Mouse (Mus musculus) frontal cortex, adult 2 months (tissue): Measurements from ENCODE around the gene Ly86. TPM values are rescaled to one million over a fixed set of nuclear protein-coding genes. Genes with fewer than 3 reads are reported as not detected.
A peak's percentile ranks its signal among the peaks of the same experiment; 100 is the strongest.

Source experiments
- DNase-seq, 2 experiments: peaks; one replicate each; pipeline ENCODE4 v3.0.0; 2022; ENCODE audit warnings: low spot score in 1 of 2; ENCODE audit errors: extremely low spot score in 1 of 2
- polyA plus RNA-seq: library from polyadenylated mRNA; depleted of rRNA; stranded (reverse); fragments of >200 nt; gene quantifications from 2 replicates; pipeline ENCODE4 v1.2.3, GENCODE M21; 2012

Gene Ly86
- polyA plus RNA-seq, 1 experiment = 27.2 TPM

DNA sequence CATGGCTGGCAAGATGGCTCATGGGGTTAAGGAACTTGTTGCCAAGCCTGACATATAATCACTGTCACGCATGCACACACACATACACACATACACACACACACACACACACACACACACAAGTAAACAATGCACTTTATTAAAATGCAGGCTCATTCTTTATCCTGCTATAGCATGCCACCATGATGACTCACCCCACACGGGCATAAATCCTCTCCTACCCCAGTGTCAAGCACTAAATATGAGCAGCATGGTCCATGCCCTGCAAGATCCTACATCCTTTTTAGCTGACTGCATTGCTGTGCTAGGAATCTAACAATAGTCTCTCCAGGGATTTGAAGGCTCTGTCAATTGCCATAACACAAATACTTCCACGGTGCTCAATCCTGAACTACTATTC is 83.5 kb downstream of the Ly86 start:
- no peak for DNase-seq

DNA sequence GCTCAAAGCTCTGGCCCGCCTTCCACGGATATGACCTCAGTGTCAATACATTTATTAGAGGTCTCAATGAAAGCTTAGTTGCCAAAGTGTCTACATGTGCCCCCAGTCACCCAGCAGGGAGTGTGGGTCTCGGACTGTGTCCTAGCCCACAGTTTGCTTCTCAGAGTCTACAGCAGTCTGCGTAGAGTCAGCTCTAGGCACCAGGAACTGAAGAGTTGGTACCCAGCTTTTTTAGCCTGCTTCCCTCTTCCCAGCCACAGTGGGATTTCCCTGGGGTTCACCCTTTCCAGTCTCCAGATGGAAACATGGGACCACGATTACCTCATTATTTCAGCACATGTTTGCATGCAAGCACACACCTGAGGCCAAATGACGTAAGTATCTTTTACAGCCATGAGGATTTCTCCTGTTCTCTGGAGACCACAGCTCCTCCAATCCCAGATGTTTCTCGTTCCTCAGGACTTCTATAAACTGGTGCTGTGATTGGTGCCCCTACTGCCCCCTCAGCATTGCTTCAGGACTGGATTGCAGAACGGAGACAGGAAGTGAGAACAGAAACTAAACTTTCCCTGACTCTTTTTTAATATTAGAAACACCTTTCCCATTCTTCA is 84.8 kb downstream of the Ly86 start:
- DNase-seq = no peak

DNA sequence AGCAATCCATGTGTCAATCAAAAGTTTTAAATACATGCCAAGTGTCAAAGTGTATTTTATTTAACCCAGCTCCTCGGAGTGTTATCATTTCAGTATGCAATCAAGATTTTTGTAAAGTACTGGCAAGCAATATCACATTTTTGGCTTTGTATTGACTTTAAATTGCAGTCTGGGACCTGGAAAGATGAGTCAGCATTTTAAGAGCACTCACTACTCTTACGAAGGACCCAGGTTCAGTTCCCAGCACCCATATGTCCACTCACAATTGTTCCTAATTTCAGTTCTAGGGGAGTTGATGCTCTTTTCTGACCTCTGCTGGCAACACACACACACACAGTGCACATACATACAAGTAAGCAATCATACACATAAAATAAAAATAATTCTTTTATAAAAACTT is 86.7 kb downstream of the Ly86 start:
- DNase-seq = no peak

GRCm38 (mm10) chr13:37432653-37433052 is 87.6 kb downstream of the Ly86 start:
- DNase-seq = no peak

DNA sequence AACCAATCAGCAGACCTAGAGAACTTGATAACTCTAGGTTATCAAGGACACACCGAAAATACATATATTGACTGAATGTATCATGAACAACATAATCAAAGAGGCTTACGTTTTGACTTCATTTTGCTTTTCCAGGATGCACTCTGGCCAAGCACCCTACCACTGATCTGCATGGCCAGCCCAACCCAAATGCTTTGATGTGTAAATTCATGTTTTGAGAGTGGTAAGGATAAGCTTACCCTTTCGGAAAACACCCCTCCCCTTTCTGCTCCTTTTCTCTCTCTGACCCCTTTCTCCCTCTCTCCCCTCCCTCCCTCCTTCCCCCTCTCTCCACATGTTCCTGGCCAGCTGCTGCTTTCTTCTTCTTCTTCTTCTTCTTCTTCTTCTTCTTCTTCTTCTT is 88.1 kb downstream of the Ly86 start:
- no peak for DNase-seq

DNA sequence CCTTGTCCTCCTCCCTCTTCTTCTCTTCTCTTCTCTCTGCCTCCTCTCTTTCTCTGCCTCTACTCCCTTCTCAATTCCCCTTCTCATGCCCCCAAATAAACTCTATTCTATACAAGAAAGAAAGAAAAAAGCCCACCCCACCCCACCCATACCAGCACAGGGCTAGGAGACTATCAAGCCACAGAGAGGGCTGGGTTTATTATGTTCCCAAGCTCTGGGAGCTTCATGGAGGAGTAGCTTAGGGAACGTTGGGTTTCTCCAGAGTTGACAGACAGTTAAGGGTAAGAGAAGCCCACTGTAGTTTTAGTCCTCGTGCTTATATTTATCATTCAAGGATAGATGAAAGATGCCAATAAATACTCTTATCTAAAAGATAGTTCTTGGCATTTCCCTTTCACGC is 88.7 kb downstream of the Ly86 start:
- no peak for DNase-seq

DNA sequence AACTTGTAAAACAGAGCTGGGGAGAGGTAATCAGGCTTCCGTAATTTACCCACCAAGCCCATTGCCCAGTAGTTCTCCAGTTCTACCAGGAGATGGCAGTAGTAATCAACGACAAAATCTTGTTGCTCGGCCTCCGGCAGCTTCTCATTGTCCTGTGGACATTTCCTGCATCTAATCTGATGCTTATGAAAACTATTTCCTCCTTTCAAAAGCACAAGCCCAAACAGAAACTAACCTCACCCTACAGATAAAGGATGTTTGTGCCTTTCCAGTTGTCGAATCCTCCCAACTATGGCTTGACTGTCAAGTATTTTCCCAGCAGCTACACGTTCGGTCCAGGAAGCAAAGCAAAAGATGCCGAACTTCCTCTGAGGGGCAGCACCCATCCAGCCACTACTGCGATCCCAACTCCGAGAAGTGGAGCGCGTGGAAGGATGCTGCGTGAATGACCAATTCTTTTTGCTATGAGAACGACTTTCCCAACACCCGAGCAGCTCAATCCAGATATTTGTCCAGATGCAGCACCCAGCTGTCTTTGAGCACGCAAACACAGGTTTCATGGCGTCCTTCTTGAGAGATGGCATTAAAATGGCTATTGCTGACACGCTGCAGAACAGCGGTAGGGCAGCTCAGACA is 89.2 kb downstream of the Ly86 start:
- peak; percentile 52 to 84 for DNase-seq

DNA sequence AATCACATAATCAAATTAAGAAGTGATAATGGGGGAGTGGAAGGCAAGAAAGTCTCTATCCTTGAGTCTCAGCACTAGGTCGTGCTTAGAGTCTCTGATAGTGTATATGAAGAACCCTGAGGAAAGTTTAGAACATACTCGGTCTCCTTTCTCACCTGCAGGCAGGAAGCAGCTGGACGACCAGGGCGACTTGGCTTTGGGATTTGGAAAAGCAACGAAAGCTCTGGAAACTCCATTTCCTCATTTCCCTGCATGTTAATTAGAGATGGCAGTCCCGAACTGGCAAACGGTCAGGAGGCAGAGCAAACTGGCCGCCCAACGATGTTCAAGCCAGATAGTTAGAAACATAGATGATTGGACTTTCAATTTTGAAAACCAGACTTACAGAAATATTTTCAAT is 89.8 kb downstream of the Ly86 start:
- DNase-seq = no peak

- DNase-seq = no peak
These were observed 91.4 kb downstream of the Ly86 start for GRCm38 (mm10) chr13:37436267-37437013.

- no peak for DNase-seq
These were observed 93.8 kb downstream of the Ly86 start for GRCm38 (mm10) chr13:37438788-37439187.

DNA sequence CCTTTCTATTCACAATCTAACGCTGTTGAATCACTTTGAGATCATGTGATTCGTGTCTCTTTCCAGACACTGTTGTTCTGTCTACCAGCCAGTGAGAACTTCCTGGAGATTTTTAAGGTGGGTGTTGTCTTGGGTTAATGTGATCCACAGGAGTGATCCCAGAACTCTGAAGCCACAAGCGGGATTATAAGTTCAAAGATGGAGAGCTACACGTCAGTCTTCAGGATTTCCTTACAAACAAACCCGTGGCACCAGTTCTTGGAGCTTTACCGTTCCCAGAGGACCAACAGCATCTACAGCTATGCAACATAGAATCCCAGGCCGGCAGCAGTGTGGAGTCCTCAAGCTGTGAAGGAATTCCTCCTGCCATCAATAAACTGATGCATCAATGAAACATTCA is 94.5 kb downstream of the Ly86 start:
- DNase-seq = no peak

- DNase-seq = no peak
These were observed 94.9 kb downstream of the Ly86 start for GRCm38 (mm10) chr13:37439941-37440340.

DNA sequence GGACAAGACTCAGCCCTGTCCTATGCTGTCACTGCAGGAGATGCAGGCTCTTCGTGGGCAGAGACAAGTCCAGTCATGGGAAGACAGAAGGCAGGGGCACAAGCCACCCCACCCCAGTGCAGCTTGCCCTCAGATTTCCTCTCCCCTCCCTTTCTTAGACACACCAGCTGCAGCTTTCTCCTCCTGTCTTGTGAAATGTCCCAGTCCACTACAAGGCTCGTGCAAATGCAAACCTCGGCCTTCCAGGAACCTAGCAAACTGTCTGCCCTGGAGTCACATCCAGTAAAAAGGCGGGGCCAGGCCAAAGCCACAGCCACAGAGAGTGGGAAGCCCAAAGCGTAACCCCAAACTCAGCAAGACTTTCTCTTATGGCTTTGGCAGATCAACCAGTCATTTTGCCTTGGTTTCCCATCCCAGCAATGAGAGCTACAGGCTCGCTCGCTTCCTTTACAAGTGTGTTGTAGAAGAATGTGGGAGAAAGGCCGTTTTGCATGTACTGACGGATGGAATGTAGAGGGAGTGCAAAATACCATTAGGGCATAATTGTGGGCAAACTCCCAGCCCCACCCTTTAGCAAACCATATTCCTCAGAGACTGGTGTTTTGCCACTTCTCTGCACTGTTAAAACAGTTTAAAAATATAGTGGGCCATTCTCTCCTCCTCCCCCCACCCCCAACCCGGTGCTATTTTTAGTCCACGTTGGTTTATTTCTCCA is 95.7 kb downstream of the Ly86 start:
- DNase-seq = no peak

GRCm38 (mm10) chr13:37442058-37442457 is 97.0 kb downstream of the Ly86 start:
- no peak for DNase-seq

- no peak for DNase-seq
These were observed 97.5 kb downstream of the Ly86 start for GRCm38 (mm10) chr13:37442531-37442930.

DNA sequence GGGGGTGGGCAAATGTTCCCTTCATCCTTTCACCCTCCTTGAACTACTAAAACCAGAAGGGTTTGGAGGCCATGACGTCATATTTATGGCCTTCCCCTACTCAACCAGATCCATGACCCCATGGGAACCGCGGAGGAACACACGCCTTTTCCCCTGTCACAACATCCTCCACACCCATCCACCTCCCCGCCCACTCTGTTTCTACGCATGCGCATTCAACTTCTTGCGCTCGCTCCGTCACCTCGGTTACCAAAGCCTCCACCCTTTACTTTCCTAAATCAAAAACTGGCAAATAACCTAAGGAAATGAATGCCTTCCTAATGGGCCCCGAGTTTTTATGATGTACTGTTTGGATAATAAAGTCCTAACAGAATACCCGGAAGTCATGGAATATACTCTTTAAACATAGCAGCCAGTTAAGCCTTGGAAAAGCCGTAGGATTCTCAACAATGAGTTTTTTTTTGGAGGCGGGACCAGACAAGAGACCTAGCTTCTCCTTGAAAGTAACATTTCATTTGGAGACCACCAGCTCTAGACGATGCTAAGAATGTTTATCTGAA is 101.8 kb downstream of the Ly86 start:
- no peak for DNase-seq

GRCm38 (mm10) chr13:37451021-37451420 is 106.0 kb downstream of the Ly86 start:
- no peak for DNase-seq

DNA sequence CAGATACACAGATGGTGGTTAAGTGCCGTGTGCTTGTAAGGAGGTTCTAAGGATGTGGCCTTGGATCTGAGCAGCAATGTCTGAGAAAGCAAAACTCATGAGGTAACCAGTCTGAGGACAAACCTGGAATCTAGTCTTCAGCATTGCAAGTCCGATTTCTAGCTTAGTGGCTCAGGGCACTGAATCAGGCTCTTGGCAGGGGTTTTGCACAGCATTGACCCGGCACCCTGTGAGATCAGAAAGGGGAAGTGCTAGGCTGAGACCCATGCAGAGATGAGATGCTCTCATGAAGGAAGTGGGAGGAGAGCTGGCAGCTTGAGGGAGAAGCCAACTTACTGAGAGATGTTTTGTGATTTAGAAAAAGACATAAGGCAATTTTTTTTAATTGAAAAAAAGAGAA is 106.5 kb downstream of the Ly86 start:
- peak in 1 of 2 experiments; percentile 43 for DNase-seq

- peak in 1 of 2 experiments; percentile 65 for DNase-seq
These were observed 107.3 kb downstream of the Ly86 start for GRCm38 (mm10) chr13:37452022-37452941.

DNA sequence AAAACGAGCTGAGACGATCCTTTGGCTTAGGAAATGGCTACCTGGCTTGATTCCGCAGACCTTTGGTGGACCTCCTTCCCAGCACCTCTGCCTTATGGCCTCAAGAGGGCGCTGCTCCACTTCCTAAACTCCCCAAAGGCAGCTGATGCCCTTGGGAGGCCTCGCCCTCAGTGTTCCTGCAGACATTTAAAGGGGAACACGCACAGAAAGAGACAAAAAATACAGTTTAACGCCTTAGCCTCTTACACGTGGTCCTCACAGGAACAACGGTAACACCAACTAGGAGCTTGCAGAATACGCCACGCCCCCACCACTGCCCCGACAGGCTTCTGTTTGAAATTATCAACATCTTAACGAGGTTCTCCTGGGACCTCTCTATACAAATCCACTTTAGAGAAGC is 108.2 kb downstream of the Ly86 start:
- peak; percentile 78 to 89 for DNase-seq
